Mouse (Mus musculus) embryonic facial prominence, embryonic 13.5 days (tissue): ENCODE results near the gene Msx1. TPM values are rescaled to one million over a fixed set of nuclear protein-coding genes. Genes with fewer than 3 reads are reported as not detected.

Experiments
- ATAC-seq: fragments of 200-750 bp; cut with Nextera tagmentation; 2 replicates; pipeline ENCODE4 v1.8.0; 2017; ENCODE audit warnings: low read depth; ENCODE audit not compliant: insufficient number of reproducible peaks, insufficient read depth, low FRiP score, low TSS enrichment
- H3K27ac ChIP-seq: fragments of 300-500 bp; sonication (generic); 2 replicates; pipeline ENCODE4 v1.5.1; 2015; ENCODE audit warnings: moderate library complexity, mild to moderate bottlenecking, inconsistent platforms
- H3K27me3 ChIP-seq: fragments of 300-500 bp; sonication (generic); 2 replicates; pipeline ENCODE4 v1.6.1; 2015; ENCODE audit warnings: mild to moderate bottlenecking, inconsistent platforms
- H3K36me3 ChIP-seq: fragments of 300-500 bp; sonication (generic); 2 replicates; pipeline ENCODE4 v1.6.1; 2015; ENCODE audit warnings: mild to moderate bottlenecking, inconsistent platforms
- H3K4me1 ChIP-seq: fragments of 300-500 bp; sonication (generic); 2 replicates; pipeline ENCODE4 v1.6.1; 2015; ENCODE audit warnings: inconsistent platforms
- H3K4me2 ChIP-seq: fragments of 300-500 bp; sonication (generic); 2 replicates; pipeline ENCODE4 v1.6.1; 2015; ENCODE audit warnings: moderate library complexity, mild to moderate bottlenecking, inconsistent platforms
- H3K4me3 ChIP-seq: fragments of 300-500 bp; sonication (generic); 2 replicates; pipeline ENCODE4 v1.5.1; 2015; ENCODE audit warnings: mild to moderate bottlenecking, inconsistent platforms
- H3K9ac ChIP-seq: fragments of 300-500 bp; sonication (generic); 2 replicates; pipeline ENCODE4 v1.6.1; 2015; ENCODE audit warnings: mild to moderate bottlenecking, inconsistent platforms
- H3K9me3 ChIP-seq: fragments of 300-500 bp; sonication (generic); 2 replicates; pipeline ENCODE4 v1.6.1; 2016; ENCODE audit warnings: inconsistent platforms
- WGBS: fragments of 180-500 bp; shearing (Covaris S2); methylation state at CpG from one replicate; pipeline ENCODE4 v1.1.7; 2015; ENCODE audit warnings: mixed read lengths; 5-methylcytosine and 5-hydroxymethylcytosine counted together
- polyA plus RNA-seq: library from polyadenylated mRNA; unstranded; fragments of >200 nt; fragmentation: Nextera tagmentation; extraction: Ambion mirVana; gene quantifications from 2 replicates; pipeline ENCODE4 v1.2.1, GENCODE M21; 2015

Msx1 gene
- polyA plus RNA-seq, 1 experiment from 2014 or later: 586 TPM

DNA sequence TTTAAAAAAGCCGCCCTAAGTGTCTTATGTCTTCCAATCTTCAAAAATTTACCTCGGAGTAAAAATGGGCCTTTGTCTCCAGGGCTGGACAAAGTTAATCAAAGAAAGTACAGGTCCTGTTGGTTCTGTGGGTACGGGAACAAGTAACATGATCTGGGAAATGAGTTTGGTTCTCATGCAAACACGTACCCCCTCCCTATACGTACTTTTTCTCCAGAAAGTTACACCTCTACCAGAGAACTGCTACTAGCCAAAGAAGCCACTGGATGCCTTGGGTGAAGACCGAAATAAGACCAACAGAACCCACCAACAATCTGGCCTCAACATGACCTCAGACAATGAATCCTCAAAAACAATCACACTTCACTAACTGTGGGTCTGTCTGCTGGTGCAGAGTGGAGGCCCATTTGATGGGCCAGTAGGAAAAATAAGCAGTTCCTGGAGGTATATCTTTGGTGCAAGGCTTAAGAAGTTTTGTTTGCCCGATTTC, 773 bp upstream of the Msx1 start:
- Histone ChIP-seq H3K4me1 (peaks cover 48% of the 10 kb centered on the region), H3K4me2 (peak overlapping the region; percentile 75), H3K4me3 (peak overlapping the region; percentile 92), H3K36me3 (peaks cover 15% of the 10 kb centered on the region), H3K9me3 (no peaks in the 10 kb centered on the region), H3K9ac (peak overlapping the region; percentile 100), H3K27ac (peak overlapping the region; percentile 98), H3K27me3 (peaks cover 46% of the 10 kb centered on the region)
- WGBS: 10% methylated on average over 7 of the region's 7 CpGs
- ATAC-seq: no peak

DNA sequence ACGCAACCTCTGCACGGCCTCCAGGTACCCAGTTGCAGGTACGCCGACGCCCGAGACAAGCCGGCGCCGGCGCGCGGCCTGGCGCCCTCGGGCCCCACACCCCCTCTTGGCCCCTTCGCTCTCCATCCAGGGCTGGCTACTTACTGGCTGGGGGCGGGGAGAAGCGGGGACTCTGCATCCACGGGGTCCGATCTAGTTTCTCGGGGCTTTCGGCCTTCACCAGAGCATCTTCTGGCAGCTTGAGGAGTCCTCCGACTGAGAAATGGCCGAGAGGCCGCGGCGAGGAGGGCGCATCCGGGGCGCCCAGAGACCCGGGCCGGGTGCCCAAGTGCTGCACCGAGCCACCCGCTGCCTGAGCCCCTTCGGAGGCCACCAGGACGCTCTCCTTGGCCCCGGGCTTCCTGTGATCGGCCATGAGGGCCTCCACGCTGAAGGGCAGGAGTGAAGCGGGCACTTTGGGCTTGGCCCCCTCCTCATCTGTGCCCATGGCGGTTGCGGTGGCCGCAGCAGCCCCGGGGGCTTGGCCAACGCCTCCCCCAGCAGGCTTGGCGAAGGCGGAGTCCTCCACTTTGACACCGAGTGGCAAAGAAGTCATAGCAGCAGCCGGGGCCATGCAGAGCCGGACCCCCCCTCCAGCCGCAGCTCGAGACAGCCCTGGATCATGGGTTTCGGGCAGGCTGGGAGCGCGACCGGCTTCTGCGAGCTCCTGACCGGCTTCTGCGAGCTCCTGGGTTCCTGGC, 492 bp downstream of the Msx1 start:
- H3K36me3 ChIP-seq: peaks cover 23% of the 10 kb centered on the region
- H3K4me2 ChIP-seq: peak overlapping the region; percentile 75
- ATAC-seq: peak; percentile 16
- H3K27me3 ChIP-seq: peaks cover 48% of the 10 kb centered on the region
- H3K4me3 ChIP-seq: peak overlapping the region; percentile 92
- peak overlapping the region; percentile 100 for H3K9ac ChIP-seq
- H3K4me1 ChIP-seq: peaks cover 45% of the 10 kb centered on the region
- H3K9me3 ChIP-seq: no peaks in the 10 kb centered on the region
- WGBS: under 1% methylated on average over 58 of the region's 58 CpGs
- peak overlapping the region; percentile 98 for H3K27ac ChIP-seq

DNA sequence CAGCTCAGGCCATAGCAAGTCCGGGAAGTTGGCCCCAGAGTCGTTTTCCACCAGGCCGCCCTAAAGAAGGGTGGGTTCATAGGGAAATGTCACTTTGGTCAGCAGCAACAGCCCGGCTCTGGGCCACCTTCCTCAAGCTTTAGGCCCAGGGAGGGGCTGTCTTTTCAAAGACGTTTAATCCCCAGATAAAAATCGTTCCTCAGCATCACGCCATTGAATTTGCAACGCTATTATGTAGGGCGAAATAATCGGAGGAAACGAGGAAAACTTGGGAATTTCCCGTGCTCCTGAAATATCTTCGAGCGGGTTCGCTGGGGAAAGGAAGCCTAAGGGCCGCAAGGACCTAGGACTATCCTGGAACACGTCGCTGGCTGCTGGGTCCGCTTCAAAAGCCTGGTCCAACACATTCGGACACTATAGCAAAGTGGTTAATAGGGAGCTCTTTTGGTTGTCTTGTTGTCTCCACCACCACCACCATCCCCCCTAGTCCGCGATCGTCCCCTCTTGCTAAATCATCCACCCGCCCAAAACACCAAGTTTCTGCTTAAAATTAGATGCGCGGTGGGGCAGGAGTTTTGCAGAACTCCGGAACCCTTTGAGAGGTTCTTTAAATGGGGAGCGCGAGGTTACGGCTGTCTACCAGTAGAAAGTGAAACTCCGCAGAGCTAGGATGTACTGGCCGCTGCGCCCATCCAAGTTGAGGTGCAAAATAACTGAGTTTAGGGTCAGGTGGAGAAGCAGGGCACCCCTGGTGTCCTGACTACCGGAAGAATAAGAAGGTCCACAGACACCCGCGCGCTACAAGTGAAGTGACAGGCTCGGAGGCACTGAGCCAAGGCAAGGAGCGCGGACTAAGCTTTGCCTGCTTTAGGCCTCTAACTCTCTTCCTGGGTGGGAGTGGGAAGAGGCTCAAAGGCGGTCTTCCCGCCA, 1.3 kb downstream of the Msx1 start:
- Histone ChIP-seq H3K9me3 (no peaks in the 10 kb centered on the region), H3K4me3 (peak overlapping the region; percentile 92), H3K4me2 (peak overlapping the region; percentile 75), H3K9ac (peak overlapping the region; percentile 100), H3K4me1 (peaks cover 45% of the 10 kb centered on the region), H3K27ac (peak overlapping the region; percentile 98), H3K36me3 (peaks cover 26% of the 10 kb centered on the region), H3K27me3 (peaks cover 48% of the 10 kb centered on the region)
- no peak for ATAC-seq
- WGBS: under 1% methylated on average over 42 of the region's 42 CpGs

DNA sequence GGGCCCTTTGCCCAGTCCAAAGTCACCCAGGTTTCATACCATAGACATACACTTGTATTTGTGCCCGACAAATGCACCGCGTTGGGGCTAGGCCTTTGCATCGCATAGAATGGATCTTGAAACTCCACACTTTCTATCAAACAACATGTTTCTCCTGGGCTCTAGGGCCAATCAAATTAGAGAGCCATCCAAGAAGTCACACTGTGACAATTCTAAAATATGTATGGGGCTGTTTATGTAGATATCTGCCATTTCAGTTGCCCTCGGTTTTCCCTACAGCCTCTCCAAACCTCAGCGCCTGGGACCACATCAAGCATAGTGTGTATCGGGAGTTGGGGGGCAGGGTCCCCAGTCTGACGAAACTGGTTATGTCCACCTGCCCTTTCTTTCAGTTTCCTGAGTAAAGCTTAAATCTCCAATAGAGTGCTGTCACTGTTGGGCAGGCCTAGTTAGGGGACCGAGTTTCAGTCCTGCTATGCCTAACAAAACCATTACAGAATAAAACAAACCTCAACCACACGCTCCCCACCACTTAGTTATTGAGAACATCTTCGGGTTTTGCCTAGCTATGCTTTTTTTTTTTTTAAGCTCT, 2.2 kb downstream of the Msx1 start:
- ATAC-seq: no peak
- Histone ChIP-seq H3K4me2 (peak overlapping the region; percentile 75), H3K27ac (peak overlapping the region; percentile 98), H3K36me3 (peaks cover 26% of the 10 kb centered on the region), H3K4me1 (peaks cover 45% of the 10 kb centered on the region), H3K4me3 (peak overlapping the region; percentile 92), H3K9ac (peak overlapping the region; percentile 100), H3K9me3 (no peaks in the 10 kb centered on the region), H3K27me3 (peaks cover 44% of the 10 kb centered on the region)
- 6% methylated on average over 11 of the region's 11 CpGs for WGBS

DNA sequence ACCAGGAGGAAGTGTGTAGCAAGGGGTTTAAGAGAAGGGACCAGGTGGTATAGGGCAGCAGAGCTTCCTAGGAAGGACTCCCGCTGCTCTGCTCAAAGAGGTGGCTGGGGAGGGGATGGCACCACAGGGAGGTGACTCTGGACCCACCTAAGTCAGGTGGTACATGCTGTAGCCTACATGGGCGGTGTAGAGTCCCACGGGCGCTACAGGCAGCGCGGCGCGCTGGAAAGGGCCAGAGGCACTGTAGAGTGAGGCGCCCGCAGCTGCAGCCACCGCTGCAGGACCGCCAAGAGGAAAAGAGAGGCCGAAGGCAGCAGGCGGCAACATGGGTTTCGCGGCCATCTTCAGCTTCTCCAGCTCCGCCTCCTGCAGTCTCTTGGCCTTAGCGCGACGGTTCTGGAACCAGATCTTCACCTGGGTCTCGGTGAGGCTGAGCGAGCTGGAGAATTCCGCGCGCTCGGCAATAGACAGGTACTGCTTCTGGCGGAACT, 3.2 kb downstream of the Msx1 start:
- Histone ChIP-seq H3K4me1 (peaks cover 49% of the 10 kb centered on the region), H3K9me3 (no peaks in the 10 kb centered on the region), H3K4me3 (peak overlapping the region; percentile 92), H3K36me3 (peaks cover 26% of the 10 kb centered on the region), H3K9ac (peak overlapping the region; percentile 100), H3K4me2 (peak overlapping the region; percentile 75), H3K27me3 (peaks cover 50% of the 10 kb centered on the region), H3K27ac (peak overlapping the region; percentile 98)
- no peak for ATAC-seq
- WGBS: 2% methylated on average over 27 of the region's 27 CpGs

DNA sequence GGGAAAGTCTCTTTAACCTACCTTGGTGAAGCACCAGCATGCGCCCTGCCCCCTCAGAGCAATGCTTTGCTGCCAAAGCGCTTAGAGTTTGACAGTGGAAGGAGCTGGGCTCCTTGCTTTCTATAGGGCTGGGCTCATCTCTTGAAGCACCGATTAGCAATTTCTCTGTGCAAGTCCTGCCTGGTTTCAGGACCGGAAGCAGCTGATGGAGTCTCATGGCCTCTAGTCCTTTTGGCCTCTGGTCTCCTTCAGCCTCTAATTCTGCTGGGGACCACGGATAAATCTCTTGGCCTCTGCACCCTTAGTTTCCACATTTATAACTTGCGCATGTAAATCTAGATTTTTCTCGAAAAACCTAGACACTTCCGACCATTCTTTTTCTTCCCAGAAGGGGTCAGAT, 3.7 kb downstream of the Msx1 start:
- Histone ChIP-seq H3K9me3 (no peaks in the 10 kb centered on the region), H3K4me1 (peaks cover 50% of the 10 kb centered on the region), H3K4me3 (peak overlapping the region; percentile 92), H3K27me3 (peaks cover 54% of the 10 kb centered on the region), H3K4me2 (peak overlapping the region; percentile 75), H3K27ac (peak overlapping the region; percentile 98), H3K9ac (peak overlapping the region; percentile 100), H3K36me3 (peaks cover 26% of the 10 kb centered on the region)
- 9% methylated on average over 8 of the region's 8 CpGs for WGBS
- ATAC-seq: no peak

DNA sequence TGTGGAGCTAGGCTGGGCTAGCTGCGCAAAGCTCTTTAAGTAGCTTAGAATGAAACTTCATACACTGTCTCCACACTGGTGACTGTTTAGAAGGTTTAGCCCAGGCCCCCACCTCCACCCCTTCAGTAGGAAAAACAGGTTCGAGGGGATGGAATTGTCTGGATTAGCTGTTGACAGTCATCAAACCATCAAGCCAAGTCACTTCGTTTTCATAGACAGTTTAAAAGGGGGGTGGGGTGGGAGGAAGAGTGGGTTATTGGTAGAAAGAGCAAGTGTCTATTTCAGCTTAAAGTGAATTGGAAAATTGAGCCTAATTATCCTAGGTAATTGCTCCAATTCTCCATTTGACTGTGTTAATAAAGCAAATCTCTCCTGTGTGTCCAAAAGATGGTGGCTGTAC, 4.4 kb downstream of the Msx1 start:
- Histone ChIP-seq H3K4me2 (peak overlapping the region; percentile 75), H3K4me1 (peaks cover 52% of the 10 kb centered on the region), H3K9ac (peak overlapping the region; percentile 80), H3K4me3 (peak overlapping the region; percentile 92), H3K27ac (peak overlapping the region; percentile 94), H3K9me3 (no peaks in the 10 kb centered on the region), H3K27me3 (peaks cover 61% of the 10 kb centered on the region), H3K36me3 (peaks cover 26% of the 10 kb centered on the region)
- WGBS: 7% methylated on average over 3 of the region's 3 CpGs
- ATAC-seq: no peak

DNA sequence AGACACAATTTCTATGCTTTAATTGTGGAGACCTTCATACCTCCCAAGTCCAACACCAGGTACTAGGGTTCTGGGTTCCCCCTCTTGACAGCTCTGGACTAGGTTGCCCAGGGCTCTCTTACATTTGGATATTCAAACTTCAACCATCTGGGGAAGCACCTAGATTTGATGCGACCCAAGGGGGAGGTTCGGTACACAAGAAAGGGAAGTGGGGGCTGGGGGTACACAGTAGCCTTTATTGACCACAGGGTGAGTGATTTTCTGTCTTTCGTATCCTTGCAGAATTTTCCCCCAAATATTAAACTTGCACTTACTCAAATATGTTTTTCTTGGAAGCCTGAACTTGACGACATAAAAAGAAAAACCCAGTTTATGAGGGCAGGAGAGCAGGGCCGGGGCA, 4.8 kb downstream of the Msx1 start:
- Histone ChIP-seq H3K27me3 (peaks cover 63% of the 10 kb centered on the region), H3K4me2 (peak overlapping the region; percentile 75), H3K27ac (peak overlapping the region; percentile 94), H3K9me3 (no peaks in the 10 kb centered on the region), H3K36me3 (peaks cover 26% of the 10 kb centered on the region), H3K4me1 (peaks cover 55% of the 10 kb centered on the region), H3K9ac (peak overlapping the region; percentile 80), H3K4me3 (peak overlapping the region; percentile 92)
- 19% methylated on average over 5 of the region's 5 CpGs for WGBS
- no peak for ATAC-seq

DNA sequence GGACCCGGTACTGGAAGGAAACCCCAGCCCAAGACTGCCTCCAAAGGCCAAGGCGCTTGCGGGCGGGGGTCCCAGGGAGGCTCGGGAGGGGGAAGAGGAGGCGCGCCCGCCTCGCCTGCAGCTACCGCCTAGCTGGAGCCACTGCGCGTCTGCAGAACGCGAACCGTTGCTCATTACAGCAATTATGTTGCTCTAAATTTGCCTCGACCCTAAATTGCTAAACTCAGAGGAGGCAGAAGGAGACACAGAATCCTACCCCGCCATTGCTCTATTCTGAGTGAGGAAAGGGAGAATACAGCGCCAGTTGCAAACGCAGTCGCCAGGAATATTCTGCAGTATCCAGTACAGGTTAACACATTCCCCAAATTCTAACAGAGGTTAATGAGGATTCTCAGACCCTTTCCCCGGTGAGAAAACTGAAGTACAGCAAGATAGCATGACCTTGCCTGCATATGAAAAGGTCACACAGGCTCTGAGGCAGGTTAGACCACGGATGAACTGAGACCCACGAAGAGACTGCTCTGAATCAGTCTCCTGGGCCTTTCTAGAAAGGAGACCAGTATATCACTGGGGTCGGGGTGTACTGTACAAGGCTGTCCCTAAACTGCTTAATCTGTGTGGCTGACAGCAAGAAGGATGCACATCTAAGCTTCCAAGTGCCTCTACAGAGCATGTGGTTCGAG, 5.7 kb downstream of the Msx1 start:
- Histone ChIP-seq H3K4me2 (peak overlapping the region; percentile 75), H3K27ac (peak overlapping the region; percentile 94), H3K27me3 (peaks cover 65% of the 10 kb centered on the region), H3K36me3 (peaks cover 26% of the 10 kb centered on the region), H3K4me3 (peak overlapping the region; percentile 92), H3K4me1 (peaks cover 54% of the 10 kb centered on the region), H3K9me3 (no peaks in the 10 kb centered on the region), H3K9ac (peak overlapping the region; percentile 80)
- 5% methylated on average over 25 of the region's 25 CpGs for WGBS
- ATAC-seq: no peak

DNA sequence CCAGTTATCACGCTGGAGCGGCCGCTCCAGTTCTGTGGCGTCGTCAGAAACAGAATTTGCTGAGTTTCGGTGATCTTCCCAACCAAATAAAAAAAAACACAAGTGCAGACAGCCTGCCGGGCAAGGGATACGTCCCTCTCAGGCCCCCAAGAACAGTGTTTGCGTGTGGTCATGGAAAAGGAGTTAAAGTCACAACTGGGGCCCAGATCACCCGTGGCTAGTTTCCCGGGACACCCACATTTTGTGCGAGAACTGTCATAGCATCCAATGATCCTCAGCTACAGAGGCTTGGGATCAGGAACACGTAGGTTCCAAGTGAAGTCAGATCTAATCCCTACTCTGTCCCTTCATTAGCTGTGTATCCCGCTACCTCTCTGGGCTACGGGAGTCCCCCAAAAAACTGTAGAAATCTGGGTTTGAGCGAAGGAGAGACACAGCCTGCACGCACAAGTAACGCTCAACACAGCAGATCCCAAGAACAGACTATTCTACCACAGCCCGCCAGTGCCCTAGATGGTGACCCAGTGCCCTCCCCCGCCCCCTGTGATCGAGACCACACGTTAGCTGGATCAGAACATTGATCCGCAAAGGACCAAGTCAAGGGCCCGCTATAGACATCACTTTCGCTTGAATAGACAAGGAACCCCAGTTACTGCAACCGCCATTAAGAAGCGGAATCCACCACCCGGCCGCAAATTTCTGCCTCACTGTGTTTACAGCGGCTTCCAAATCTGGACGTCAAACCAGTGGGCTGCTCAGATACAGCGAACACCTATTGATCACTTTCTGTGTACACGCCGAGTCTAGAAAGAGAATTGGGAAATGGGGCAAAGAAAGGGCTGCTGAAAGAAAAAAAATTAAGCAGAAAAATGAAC, 6.5 kb downstream of the Msx1 start:
- Histone ChIP-seq H3K9me3 (no peaks in the 10 kb centered on the region), H3K9ac (peak overlapping the region; percentile 80), H3K36me3 (peaks cover 26% of the 10 kb centered on the region), H3K4me2 (peak overlapping the region; percentile 75), H3K4me3 (peak overlapping the region; percentile 92), H3K4me1 (peaks cover 54% of the 10 kb centered on the region), H3K27me3 (peaks cover 69% of the 10 kb centered on the region), H3K27ac (peak overlapping the region; percentile 94)
- 4% methylated on average over 34 of the region's 34 CpGs for WGBS
- no peak for ATAC-seq
